Mouse (Mus musculus): ENCODE results near the gene Cd200r2. TPM values are rescaled to one million over a fixed set of nuclear protein-coding genes. Genes with fewer than 3 reads are reported as not detected.

Gene Cd200r2
- polyA plus RNA-seq (2017; shearing (Covaris generic)) = not detected

GRCm38 (mm10) chr16:44866797-44867196, at the start of gene Cd200r2:
Gene Cd200r2 (plus strand): TSS chr16:44867097.

GRCm38 (mm10) chr16:44943468-44943867, 76.6 kb downstream of the Cd200r2 start, which contains the start of gene Cd200r3:
Gene Cd200r3 (plus strand): TSS chr16:44943678.

Other genes starting within 250 kb of the Cd200r2 start
- gene Nepro, start 142.8 kb upstream of the Cd200r2 start, polyA plus RNA-seq (2017; shearing (Covaris generic)) = 1 to 10 TPM; 5.9 to 7.6 TPM
- gene Gtpbp8, start 120.7 kb upstream of the Cd200r2 start, polyA plus RNA-seq (2017; shearing (Covaris generic)) = 10 to 100 TPM; 30.2 to 32.6 TPM
- gene Cd200r1, start 101.4 kb upstream of the Cd200r2 start, polyA plus RNA-seq (2017; shearing (Covaris generic)) = 10 to 100 TPM; 19.4 to 50.0 TPM
- 10 to 100 TPM in 1 of 2 experiments, 1 to 10 TPM in 1; 1.6 to 10.1 TPM for gene Cd200r4, start 55.4 kb upstream of the Cd200r2 start, polyA plus RNA-seq (2017; shearing (Covaris generic))
- under 1 TPM; 0.56 to 0.70 TPM for gene Cd200r3, start 76.6 kb downstream of the Cd200r2 start, polyA plus RNA-seq (2017; shearing (Covaris generic))
- under 1 TPM; 0.17 to 0.37 TPM for gene Ccdc80, start 226.3 kb downstream of the Cd200r2 start, polyA plus RNA-seq (2017; shearing (Covaris generic))